Mouse (Mus musculus): ENCODE results near the gene Pklr. TPM values are rescaled to one million over a fixed set of nuclear protein-coding genes. Genes with fewer than 3 reads are reported as not detected.
A peak's percentile ranks its signal among the peaks of the same experiment; 100 is the strongest.

Gene Pklr
- total and polyA plus RNA-seq, 3 experiments: 53.2 to 185 (median 133) TPM

- Histone ChIP-seq H3K36me3 (ENCODE audit: control insufficient read depth in 1 of 2, insufficient read depth in 2 of 2, low read length in 2 of 2) (peaks cover 4 to 10% of the 10 kb centered on the region in 2 experiments; a peak in 3 of 4 replicates), H3K27ac (ENCODE audit: control insufficient read depth, low read depth, low read length) (no peak overlapping the region), H3K79me2 (ENCODE audit: control insufficient read depth, insufficient read depth, low read length, poor library complexity) (no peaks in the 10 kb centered on the region), H3K27me3 (ENCODE audit: control insufficient read depth in 1 of 2, insufficient read depth in 2 of 2, low read length in 2 of 2) (no peaks in the 10 kb centered on the region), H3K4me3 (ENCODE audit: control insufficient read depth in 1 of 2, insufficient read depth in 1 of 2, low read depth in 2 of 2, low read length in 2 of 2) (no peak overlapping the region), H3K4me1 (ENCODE audit: control insufficient read depth in 1 of 2, insufficient read depth in 2 of 2, low read length in 2 of 2) (peaks cover 0 to 8% of the 10 kb centered on the region in 2 experiments; a peak in 2 of 4 replicates), H3K9me3 (replicated peaks; ENCODE audit: insufficient read depth, low read length) (no peaks in the 10 kb centered on the region), H3K9ac (ENCODE audit: control insufficient read depth, low read depth, low read length, poor library complexity, severe bottlenecking) (no peak overlapping the region)
- no peak for DNase-seq (ENCODE audit: low read depth, low spot score)
- TF ChIP-seq POLR2AphosphoS5 (IDR thresholded peaks at IDR 0.05; ENCODE audit: borderline replicate concordance, low read depth, low read length) (0 out of 2 replicates have a peak, but pooled peaks have one; percentile 59), ZNF384 (IDR thresholded peaks at IDR 0.05; ENCODE audit: low read depth, low read length) (no peak), GATA1 (IDR thresholded peaks at IDR 0.05; ENCODE audit: low read depth, low read length) (no peak), MAZ (IDR thresholded peaks at IDR 0.05; ENCODE audit: low read depth, low read length) (no peak), NELFE (IDR thresholded peaks at IDR 0.05; ENCODE audit: low read depth, low read length) (no peak), ZMIZ1 (IDR thresholded peaks at IDR 0.05; ENCODE audit: low read depth, low read length) (peak; percentile 5), RAD21 (IDR thresholded peaks at IDR 0.05; ENCODE audit: low read depth, low read length) (no peak), MAFK (IDR thresholded peaks at IDR 0.05; ENCODE audit: borderline replicate concordance, low read depth, low read length) (no peak), GABPA (IDR thresholded peaks at IDR 0.05; ENCODE audit: low read depth, low read length) (no peak), SMC3 (IDR thresholded peaks at IDR 0.05; ENCODE audit: low read depth, low read length) (0 out of 2 replicates have a peak, but pooled peaks have one; percentile 7), MYC (IDR thresholded peaks at IDR 0.05; ENCODE audit: low read depth, low read length) (no peak), POLR2AphosphoS2 (IDR thresholded peaks at IDR 0.05; ENCODE audit: low read length) (peak; percentile 27; the same call in 1 of the 2 replicates)
These were observed 11.4 kb downstream of the Pklr start for GRCm38 (mm10) chr3:89147101-89147978.

DNA sequence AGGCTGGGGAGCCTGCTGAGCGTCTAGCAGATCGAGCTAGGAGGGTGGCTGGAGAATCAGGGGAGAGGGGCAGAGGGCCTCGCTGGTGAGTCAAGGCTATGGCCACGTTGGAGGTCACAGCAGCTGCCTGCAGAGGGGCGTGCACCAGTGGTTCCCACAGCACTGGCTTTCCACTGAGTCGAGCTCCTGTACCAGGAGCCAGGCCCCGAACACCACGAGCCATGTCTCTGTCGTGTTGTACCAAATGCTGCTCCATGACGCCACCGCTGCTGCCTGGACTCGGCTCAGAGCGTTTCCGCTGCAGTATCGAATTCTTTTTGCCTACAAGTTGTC, 12.0 kb downstream of the Pklr start:
- no peak overlapping the region for H3K27ac ChIP-seq (ENCODE audit: control insufficient read depth, low read depth, low read length)
- DNase-seq (ENCODE audit: low read depth, low spot score): no peak
- H3K4me1 ChIP-seq (ENCODE audit: control insufficient read depth in 1 of 2, insufficient read depth in 2 of 2, low read length in 2 of 2): peaks cover 0 to 8% of the 10 kb centered on the region in 2 experiments; a peak in 2 of 4 replicates
- H3K9me3 ChIP-seq (replicated peaks; ENCODE audit: insufficient read depth, low read length): no peaks in the 10 kb centered on the region
- TF ChIP-seq TCF12 (IDR thresholded peaks at IDR 0.05; ENCODE audit: low read depth, low read length) (no peak), ZMIZ1 (IDR thresholded peaks at IDR 0.05; ENCODE audit: low read depth, low read length) (0 out of 2 replicates have a peak, but pooled peaks have one; percentile 0)
- H3K27me3 ChIP-seq (ENCODE audit: control insufficient read depth in 1 of 2, insufficient read depth in 2 of 2, low read length in 2 of 2): no peaks in the 10 kb centered on the region
- no peaks in the 10 kb centered on the region for H3K79me2 ChIP-seq (ENCODE audit: control insufficient read depth, insufficient read depth, low read length, poor library complexity)
- H3K4me3 ChIP-seq (ENCODE audit: control insufficient read depth in 1 of 2, insufficient read depth in 1 of 2, low read depth in 2 of 2, low read length in 2 of 2): no peak overlapping the region
- H3K36me3 ChIP-seq (ENCODE audit: control insufficient read depth in 1 of 2, insufficient read depth in 2 of 2, low read length in 2 of 2): peaks cover 4 to 10% of the 10 kb centered on the region in 2 experiments; a peak in 3 of 4 replicates
- H3K9ac ChIP-seq (ENCODE audit: control insufficient read depth, low read depth, low read length, poor library complexity, severe bottlenecking): no peak overlapping the region

All from MEL (cell line).